Comparison of ENCODE assay signal across 7 mouse cellular contexts in the genomic region with DNA sequence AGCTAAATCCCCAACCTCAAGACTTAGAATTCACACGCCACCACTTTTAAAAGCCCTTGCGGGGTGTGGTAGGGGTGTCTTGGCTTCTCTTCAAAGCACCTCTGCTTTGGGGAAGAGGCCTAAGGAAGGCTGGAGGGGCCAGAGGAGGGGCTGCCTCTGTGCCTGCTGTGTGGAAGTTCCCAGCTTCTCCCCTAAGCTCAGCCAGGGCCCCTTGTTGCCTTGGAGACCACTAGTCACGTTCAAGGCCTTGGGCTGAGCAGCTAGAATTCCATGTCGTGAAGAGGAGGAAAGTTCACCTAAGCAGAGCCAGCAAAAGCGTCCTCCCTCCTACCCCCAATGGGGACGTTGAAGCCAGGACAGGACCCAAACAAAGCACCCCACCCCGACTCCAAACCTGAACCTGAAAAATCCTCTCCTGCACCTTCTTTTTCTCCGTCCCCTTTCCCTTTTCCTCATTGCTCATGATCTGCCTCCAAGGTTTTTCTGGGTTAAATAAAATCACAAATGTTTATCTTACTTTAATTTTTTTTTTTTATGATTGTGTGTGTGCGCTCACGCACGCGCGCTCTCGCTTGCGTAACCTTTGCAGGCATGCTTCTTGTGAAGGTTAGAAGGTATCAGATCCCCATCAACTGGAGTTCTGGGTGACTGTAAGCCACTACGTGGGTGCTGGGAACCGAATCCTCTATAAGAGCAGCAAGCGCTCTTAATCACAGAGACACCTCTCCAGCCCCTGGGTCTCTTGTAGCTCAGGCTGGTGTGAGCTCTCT. TPM values are rescaled to one million over a fixed set of nuclear protein-coding genes. Genes with fewer than 3 reads are reported as not detected.
DNase-seq lines count a peak whose midpoint lies in the region; ATAC-seq lines count a peak whose summit lies in the region.

No protein-coding gene starts in this region.

- H3K27ac ChIP-seq in hindbrain, embryonic 12.5 days, result peak overlapping the region; percentile 82
- H3K27ac ChIP-seq in midbrain, embryonic 15.5 days, result peak overlapping the region; percentile 67

- H3K4me2 ChIP-seq in hindbrain, embryonic 12.5 days (replicated peaks), result peak overlapping the region; percentile 17
- H3K4me2 ChIP-seq in midbrain, embryonic 15.5 days, result 0 out of 2 replicates have a peak overlapping the region, but pooled peaks have one; percentile 6

- H3K9ac ChIP-seq in hindbrain, embryonic 12.5 days, result no peak overlapping the region
- H3K9ac ChIP-seq in midbrain, embryonic 15.5 days, result no peak overlapping the region

- H3K9me3 ChIP-seq in hindbrain, embryonic 12.5 days (replicated peaks), result no peaks in the 10 kb centered on the region
- no peaks in the 10 kb centered on the region for H3K9me3 ChIP-seq in midbrain, embryonic 15.5 days

- ATAC-seq in hindbrain, embryonic 12.5 days (ENCODE audit: low FRiP score), result peak; percentile 59
- ATAC-seq in midbrain, embryonic 15.5 days (replicated peaks), result peak; percentile 57
- ATAC-seq in erythroid progenitor cell, adult 5-6 weeks (replicated peaks; ENCODE audit: low FRiP score, poor library complexity, severe bottlenecking), result no peak

- no peaks in the 10 kb centered on the region for H3K27me3 ChIP-seq in hindbrain, embryonic 12.5 days
- H3K27me3 ChIP-seq in midbrain, embryonic 15.5 days (replicated peaks), result no peaks in the 10 kb centered on the region

- WGBS in hindbrain, embryonic 12.5 days, result 57% methylated on average over 18 of the region's 18 CpGs
- 50% methylated on average over 18 of the region's 18 CpGs for WGBS in midbrain, embryonic 15.5 days

- no peaks in the 10 kb centered on the region for H3K36me3 ChIP-seq in hindbrain, embryonic 12.5 days
- no peaks in the 10 kb centered on the region for H3K36me3 ChIP-seq in midbrain, embryonic 15.5 days (replicated peaks)

- no peak overlapping the region for H3K4me3 ChIP-seq in hindbrain, embryonic 12.5 days
- H3K4me3 ChIP-seq in midbrain, embryonic 15.5 days, result no peak overlapping the region

- peaks cover 66% of the 10 kb centered on the region for H3K4me1 ChIP-seq in hindbrain, embryonic 12.5 days
- peaks cover 56% of the 10 kb centered on the region for H3K4me1 ChIP-seq in midbrain, embryonic 15.5 days

- peak; percentile 54 for DNase-seq in R1 (ENCODE audit: low read depth, low spot score)
- DNase-seq in adrenal gland, postnatal 25 days, result peak; percentile 45
- no peak for DNase-seq in right cerebral cortex, adult 2 months (ENCODE audit: low spot score in 2 of 2)
- DNase-seq in cerebellum, postnatal 4 days (ENCODE audit: low spot score in 2 of 2), result no peak

RNA-seq across cellular contexts. Expression of a gene that starts 0.6 kb away (rescaled TPM):
- 19.7 and 26.0 TPM in 2 replicates for total RNA-seq in adrenal gland, postnatal 25 days (2021)
- 9.2 and 10.4 TPM in 2 replicates for polyA plus RNA-seq in hindbrain, embryonic 12.5 days (2016; fragmentation: Nextera tagmentation; extraction: Ambion mirVana)
- 6.4 and 6.8 TPM in 2 replicates for polyA plus RNA-seq in midbrain, embryonic 15.5 days (2015; fragmentation: Nextera tagmentation; extraction: Ambion mirVana)
- total RNA-seq in erythroid progenitor cell, adult 5-6 weeks (2015; ENCODE audit: low replicate concordance), result not detected in 2 replicates
- not detected in 2 replicates for total RNA-seq in erythroid progenitor cell, adult 5-6 weeks (2017; ENCODE audit: low replicate concordance)

RNA-seq across cellular contexts. Expression of a gene that starts 9.0 kb away (rescaled TPM):
- total RNA-seq in adrenal gland, postnatal 25 days (2021), result 1.1 and 2.1 TPM in 2 replicates
- polyA plus RNA-seq in hindbrain, embryonic 12.5 days (2016; fragmentation: Nextera tagmentation; extraction: Ambion mirVana), result 1.0 and 1.7 TPM in 2 replicates
- 6.8 and 7.1 TPM in 2 replicates for polyA plus RNA-seq in midbrain, embryonic 15.5 days (2015; fragmentation: Nextera tagmentation; extraction: Ambion mirVana)
- 0.72 TPM in 1 of 2 replicates, not detected in the other for total RNA-seq in erythroid progenitor cell, adult 5-6 weeks (2015; ENCODE audit: low replicate concordance)
- total RNA-seq in erythroid progenitor cell, adult 5-6 weeks (2017; ENCODE audit: low replicate concordance), result 0.13 and 0.53 TPM in 2 replicates

RNA-seq across cellular contexts. Expression of a gene that starts 32.4 kb away (rescaled TPM):
- 4.3 and 5.4 TPM in 2 replicates for total RNA-seq in adrenal gland, postnatal 25 days (2021)
- 24.0 and 27.3 TPM in 2 replicates for polyA plus RNA-seq in hindbrain, embryonic 12.5 days (2016; fragmentation: Nextera tagmentation; extraction: Ambion mirVana)
- polyA plus RNA-seq in midbrain, embryonic 15.5 days (2015; fragmentation: Nextera tagmentation; extraction: Ambion mirVana), result 74.5 and 76.1 TPM in 2 replicates
- total RNA-seq in erythroid progenitor cell, adult 5-6 weeks (2015; ENCODE audit: low replicate concordance), result not detected in 2 replicates
- not detected in 2 replicates for total RNA-seq in erythroid progenitor cell, adult 5-6 weeks (2017; ENCODE audit: low replicate concordance)

RNA-seq across cellular contexts. Expression of a gene that starts 35.9 kb away (rescaled TPM):
- total RNA-seq in adrenal gland, postnatal 25 days (2021), result 93.6 and 103 TPM in 2 replicates
- 101 and 102 TPM in 2 replicates for polyA plus RNA-seq in hindbrain, embryonic 12.5 days (2016; fragmentation: Nextera tagmentation; extraction: Ambion mirVana)
- 124 and 127 TPM in 2 replicates for polyA plus RNA-seq in midbrain, embryonic 15.5 days (2015; fragmentation: Nextera tagmentation; extraction: Ambion mirVana)
- 22.6 and 26.3 TPM in 2 replicates for total RNA-seq in erythroid progenitor cell, adult 5-6 weeks (2015; ENCODE audit: low replicate concordance)
- total RNA-seq in erythroid progenitor cell, adult 5-6 weeks (2017; ENCODE audit: low replicate concordance), result 20.7 and 20.9 TPM in 2 replicates

RNA-seq across cellular contexts. Expression of a gene that starts 47.4 kb away (rescaled TPM):
- total RNA-seq in adrenal gland, postnatal 25 days (2021), result 26.9 and 36.1 TPM in 2 replicates
- polyA plus RNA-seq in hindbrain, embryonic 12.5 days (2016; fragmentation: Nextera tagmentation; extraction: Ambion mirVana), result 55.6 and 60.3 TPM in 2 replicates
- 198 and 205 TPM in 2 replicates for polyA plus RNA-seq in midbrain, embryonic 15.5 days (2015; fragmentation: Nextera tagmentation; extraction: Ambion mirVana)
- not detected in 2 replicates for total RNA-seq in erythroid progenitor cell, adult 5-6 weeks (2015; ENCODE audit: low replicate concordance)
- total RNA-seq in erythroid progenitor cell, adult 5-6 weeks (2017; ENCODE audit: low replicate concordance), result not detected in 2 replicates

Comparison
In these comparisons a context has a peak if more than half of its experiments do, and no peak if none do; other contexts are left out.
1. DNase-seq: peak in R1 (single experiment) and adrenal gland, postnatal 25 days (single experiment); none in right cerebral cortex, adult 2 months (0 of 2) and cerebellum, postnatal 4 days (0 of 2).
2. RNA of a gene that starts 0.6 kb away (total RNA-seq): 19.7 to 26.0 TPM in adrenal gland, postnatal 25 days; not detected in erythroid progenitor cell, adult 5-6 weeks; every median in the first group is over 10 times any median in the second.